Mouse (Mus musculus) G1E (cell line): ENCODE measurements at regions not wholly inside any gene's neighbourhood (a gene's known extent, or its start where the extent isn't known, plus 50 kb on each side); places are given as distances from the start of the nearest gene placed in this dataset.

ENCODE experiments used
- ATAC-seq: 2 replicates; pipeline ENCODE4 v1.8.0; 2016; ENCODE audit warnings: mild to moderate bottlenecking; ENCODE audit not compliant: insufficient number of reproducible peaks, poor library complexity, low FRiP score, severe bottlenecking; ENCODE audit errors: extremely low read depth
- DNase-seq: peaks from one replicate; pipeline ENCODE4 v3.0.0; 2012; ENCODE audit warnings: low spot score
- H3K27me3 ChIP-seq: 2 replicates; pipeline ENCODE4 v1.6.1; 2012; ENCODE audit warnings: mild to moderate bottlenecking, low read length, inconsistent platforms; ENCODE audit not compliant: insufficient read depth
- H3K36me3 ChIP-seq: replicated peaks from 2 replicates; pipeline ENCODE3; 2012; ENCODE audit warnings: mild to moderate bottlenecking, inconsistent platforms
- H3K4me1 ChIP-seq: 2 replicates; pipeline ENCODE4 v1.6.1; 2012; ENCODE audit warnings: low read depth, low read length, inconsistent platforms, mixed read lengths; ENCODE audit not compliant: insufficient read depth
- H3K4me3 ChIP-seq: 2 replicates; pipeline ENCODE4 v1.5.1; 2012; ENCODE audit warnings: low read depth, mild to moderate bottlenecking, inconsistent platforms, low read length, moderate library complexity, mixed read lengths
- H3K9me3 ChIP-seq: replicated peaks from 2 replicates; pipeline ENCODE4 v1.6.1; 2012; ENCODE audit warnings: inconsistent platforms
- CTCF ChIP-seq: IDR thresholded peaks from 2 replicates; pipeline ENCODE4 v1.5.1; 2012; ENCODE audit warnings: low read depth, low read length, inconsistent platforms, mixed read lengths
- GATA1 ChIP-seq: IDR thresholded peaks from 2 replicates; pipeline ENCODE4 v1.6.1; 2012; ENCODE audit warnings: borderline replicate concordance, low read length, inconsistent platforms, mixed read lengths
- GATA2 ChIP-seq: IDR thresholded peaks from 2 replicates; pipeline ENCODE4 v1.6.1; 2012; ENCODE audit warnings: low read depth, low read length, inconsistent platforms, borderline replicate concordance
- POLR2AphosphoS5 ChIP-seq: IDR thresholded peaks from 2 replicates; pipeline ENCODE4 v1.6.1; 2012; ENCODE audit warnings: low read depth, low read length, inconsistent platforms; ENCODE audit not compliant: insufficient replicate concordance
- TAL1 ChIP-seq: conservative IDR thresholded peaks from 2 replicates; pipeline ENCODE4 v1.6.1; 2012; ENCODE audit warnings: low read depth, low read length, inconsistent platforms, mixed read lengths

GRCm38 (mm10) chr12:92317609-92318008 lies 468.7 kb upstream of the Sel1l start:
- no peak for ATAC-seq
- no peaks in the 10 kb centered on the region for H3K27me3 ChIP-seq
- DNase-seq, result no peak
- no peaks in the 10 kb centered on the region for H3K36me3 ChIP-seq
- no peaks in the 10 kb centered on the region for H3K4me1 ChIP-seq
- H3K4me3 ChIP-seq, result no peak overlapping the region
- no peaks in the 10 kb centered on the region for H3K9me3 ChIP-seq
- no peak for TF ChIP-seq GATA1
- no peak for TF ChIP-seq TAL1
- no peak for TF ChIP-seq POLR2AphosphoS5
- TF ChIP-seq CTCF, result no peak
- TF ChIP-seq GATA2, result no peak

GRCm38 (mm10) chr12:92316285-92316684 lies 467.3 kb upstream of the Sel1l start:
- DNase-seq (no peak), ATAC-seq (no peak)
- no peaks in the 10 kb centered on the region for H3K36me3 ChIP-seq
- no peaks in the 10 kb centered on the region for H3K27me3 ChIP-seq
- H3K9me3 ChIP-seq, result no peaks in the 10 kb centered on the region
- TF ChIP-seq CTCF, result no peak
- TF ChIP-seq GATA2, result no peak
- TF ChIP-seq TAL1, result no peak
- no peak for TF ChIP-seq POLR2AphosphoS5
- TF ChIP-seq GATA1, result no peak
- H3K4me1 ChIP-seq, result no peaks in the 10 kb centered on the region
- no peak overlapping the region for H3K4me3 ChIP-seq

GRCm38 (mm10) chr12:92315820-92316219 lies 466.9 kb upstream of the Sel1l start:
- H3K4me1 ChIP-seq, result no peaks in the 10 kb centered on the region
- no peaks in the 10 kb centered on the region for H3K9me3 ChIP-seq
- no peak overlapping the region for H3K4me3 ChIP-seq
- no peaks in the 10 kb centered on the region for H3K36me3 ChIP-seq
- H3K27me3 ChIP-seq, result no peaks in the 10 kb centered on the region
- TF ChIP-seq POLR2AphosphoS5 (no peak), GATA2 (no peak), CTCF (no peak), GATA1 (no peak), TAL1 (no peak)
- ATAC-seq (no peak), DNase-seq (no peak)

GRCm38 (mm10) chr12:92302951-92303591 lies 454.1 kb upstream of the Sel1l start:
- no peaks in the 10 kb centered on the region for H3K4me1 ChIP-seq
- peak; percentile 3 for DNase-seq
- H3K27me3 ChIP-seq, result no peaks in the 10 kb centered on the region
- no peak for TF ChIP-seq POLR2AphosphoS5
- TF ChIP-seq GATA2, result no peak
- no peak for TF ChIP-seq CTCF
- TF ChIP-seq GATA1, result no peak
- TF ChIP-seq TAL1, result no peak
- ATAC-seq, result no peak
- no peaks in the 10 kb centered on the region for H3K9me3 ChIP-seq
- no peaks in the 10 kb centered on the region for H3K36me3 ChIP-seq
- H3K4me3 ChIP-seq, result no peak overlapping the region

- no peak overlapping the region for H3K4me3 ChIP-seq
- no peaks in the 10 kb centered on the region for H3K27me3 ChIP-seq
- no peak for ATAC-seq
- TF ChIP-seq GATA1, result no peak
- TF ChIP-seq POLR2AphosphoS5, result no peak
- no peak for TF ChIP-seq TAL1
- TF ChIP-seq GATA2, result no peak
- no peaks in the 10 kb centered on the region for H3K4me1 ChIP-seq
- no peak for DNase-seq
- H3K36me3 ChIP-seq, result no peaks in the 10 kb centered on the region
- no peaks in the 10 kb centered on the region for H3K9me3 ChIP-seq
These were observed 445.9 kb upstream of the Sel1l start for GRCm38 (mm10) chr12:92294887-92295286.

GRCm38 (mm10) chr12:92293341-92293720 lies 444.4 kb upstream of the Sel1l start:
- ATAC-seq (no peak), DNase-seq (no peak)
- Histone ChIP-seq H3K27me3 (no peaks in the 10 kb centered on the region), H3K4me1 (no peaks in the 10 kb centered on the region), H3K9me3 (no peaks in the 10 kb centered on the region), H3K4me3 (no peak overlapping the region), H3K36me3 (no peaks in the 10 kb centered on the region)
- TF ChIP-seq POLR2AphosphoS5 (no peak), CTCF (no peak), GATA1 (no peak), TAL1 (no peak), GATA2 (no peak)
